Mouse (Mus musculus) layer of hippocampus, adult 9-10 months (tissue): ENCODE measurements around the gene Ppip5k2.

Experiments
- DNase-seq: peaks from one replicate; pipeline ENCODE4 v3.0.0; 2022; ENCODE audit warnings: low spot score

Ppip5k2 gene

DNA sequence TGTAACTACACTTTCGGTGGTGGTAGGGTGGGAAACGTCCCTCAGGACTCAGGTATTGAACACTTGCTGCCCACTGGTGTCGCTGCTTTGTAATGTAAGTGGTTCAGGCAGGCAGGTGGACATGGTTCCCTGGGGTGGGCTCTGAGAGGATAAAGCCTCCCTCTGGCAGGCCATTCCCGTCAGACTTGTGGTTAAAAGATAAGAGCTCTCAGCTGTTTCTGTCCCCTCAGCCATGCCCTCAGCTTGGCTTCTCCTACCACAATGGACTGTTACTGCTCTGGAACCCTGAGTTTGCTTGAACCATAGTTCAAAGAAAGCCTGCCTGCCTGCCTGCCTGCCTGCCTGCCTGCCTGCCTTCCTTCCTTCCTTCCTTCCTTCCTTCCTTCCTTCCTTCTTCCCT is 15.8 kb downstream of the Ppip5k2 start:
- no peak for DNase-seq

DNA sequence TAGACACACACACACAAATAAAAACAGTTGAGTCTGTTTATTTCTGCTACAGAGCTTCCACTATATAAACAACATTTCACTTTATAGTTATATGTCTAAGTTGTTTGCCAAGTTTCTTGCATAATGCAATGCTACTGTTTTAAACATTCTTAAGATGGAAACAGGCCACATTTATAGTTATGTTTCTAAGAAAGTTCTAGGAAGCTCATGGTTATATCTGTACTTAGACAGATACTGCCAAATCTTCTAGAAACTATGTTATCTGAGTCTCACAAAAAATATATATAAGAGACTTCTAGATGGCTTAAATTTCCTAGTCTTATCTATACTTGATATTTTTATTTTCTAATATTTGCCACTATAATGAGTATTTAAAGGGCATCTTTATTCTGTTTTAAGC is 17.0 kb downstream of the Ppip5k2 start:
- no peak for DNase-seq

GRCm38 (mm10) chr1:97748163-97748562 is 22.0 kb downstream of the Ppip5k2 start:
- no peak for DNase-seq

DNA sequence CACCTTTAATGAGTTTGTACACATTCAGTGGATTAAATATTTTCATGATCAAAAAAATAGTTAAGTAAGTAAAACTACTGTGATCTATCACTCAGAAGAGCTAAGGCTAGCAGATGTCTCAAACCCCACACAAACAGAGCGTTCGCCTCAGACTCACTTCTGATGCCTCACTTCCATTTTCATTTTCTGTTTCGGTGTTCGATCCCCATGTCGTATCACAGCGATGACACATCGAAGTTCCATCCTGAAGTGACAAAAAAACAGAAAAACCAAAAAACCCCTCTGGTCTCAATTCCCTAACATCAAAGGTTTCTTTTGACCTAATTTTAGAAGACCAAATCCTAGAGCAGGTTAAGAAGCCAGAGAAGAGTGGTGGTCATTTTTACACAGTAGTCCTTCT is 23.9 kb downstream of the Ppip5k2 start:
- no peak for DNase-seq

- DNase-seq, result no peak
Measured at GRCm38 (mm10) chr1:97745712-97746111, 24.5 kb downstream of the Ppip5k2 start.

GRCm38 (mm10) chr1:97743063-97743462 is 27.1 kb downstream of the Ppip5k2 start:
- DNase-seq, result no peak

DNA sequence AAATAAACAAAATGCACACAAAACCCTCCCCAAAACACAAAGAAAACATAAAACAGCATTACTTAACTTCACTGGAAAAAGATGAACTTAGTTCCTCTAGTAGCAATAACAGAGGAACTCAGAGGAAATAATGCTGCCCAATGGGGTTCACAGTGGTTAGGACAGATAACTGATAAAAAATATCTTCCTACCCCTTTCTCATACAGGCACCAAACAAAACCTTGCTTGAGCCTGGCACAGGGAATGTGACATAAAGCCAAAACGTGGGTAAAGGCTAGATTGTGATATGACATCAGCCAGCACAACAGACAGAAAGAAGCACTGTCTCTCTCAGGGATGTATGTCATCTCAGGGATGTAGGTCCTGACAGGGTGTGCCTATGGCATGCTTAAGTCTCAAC is 40.9 kb downstream of the Ppip5k2 start:
- DNase-seq, result no peak

DNA sequence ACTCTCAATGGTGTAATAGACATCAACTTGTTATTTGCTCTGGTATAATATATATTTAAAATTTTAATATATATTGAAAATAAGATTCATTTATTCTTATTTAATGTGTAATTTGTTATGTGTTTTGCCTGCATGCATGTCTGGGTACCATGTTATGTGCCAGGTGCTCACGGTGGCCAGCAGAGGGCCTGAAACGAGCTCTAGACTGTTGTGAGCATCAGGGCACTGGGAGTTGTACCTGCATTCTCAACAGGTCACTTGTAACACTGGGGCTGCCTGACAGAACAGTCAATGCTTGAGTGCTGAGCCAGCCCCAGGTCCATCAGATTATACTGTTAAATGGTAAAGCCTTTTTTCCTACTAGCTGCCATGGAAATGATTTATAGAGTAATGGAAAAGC is 43.5 kb downstream of the Ppip5k2 start:
- no peak for DNase-seq

DNA sequence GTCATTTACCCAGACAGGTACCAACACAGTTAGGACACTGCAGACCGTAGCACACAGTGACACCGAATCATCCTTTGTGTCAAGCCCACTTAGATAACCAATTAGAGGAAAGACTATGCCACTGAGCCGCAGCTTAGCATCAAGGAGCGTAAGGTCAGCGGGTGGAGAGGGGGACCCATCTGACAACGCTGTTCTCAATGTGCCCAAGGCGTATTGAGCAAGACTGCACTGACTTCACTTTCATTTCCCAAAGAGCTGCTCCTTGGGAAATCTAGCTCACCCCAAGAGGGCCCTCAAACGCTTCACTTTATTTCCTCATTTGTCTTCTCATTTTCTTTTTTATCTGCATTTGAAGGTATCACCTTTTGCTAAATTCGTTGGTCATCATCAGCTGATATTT is 51.8 kb downstream of the Ppip5k2 start:
- DNase-seq, result no peak

- no peak for DNase-seq
Measured at GRCm38 (mm10) chr1:97714334-97714868, 55.8 kb downstream of the Ppip5k2 start.

DNA sequence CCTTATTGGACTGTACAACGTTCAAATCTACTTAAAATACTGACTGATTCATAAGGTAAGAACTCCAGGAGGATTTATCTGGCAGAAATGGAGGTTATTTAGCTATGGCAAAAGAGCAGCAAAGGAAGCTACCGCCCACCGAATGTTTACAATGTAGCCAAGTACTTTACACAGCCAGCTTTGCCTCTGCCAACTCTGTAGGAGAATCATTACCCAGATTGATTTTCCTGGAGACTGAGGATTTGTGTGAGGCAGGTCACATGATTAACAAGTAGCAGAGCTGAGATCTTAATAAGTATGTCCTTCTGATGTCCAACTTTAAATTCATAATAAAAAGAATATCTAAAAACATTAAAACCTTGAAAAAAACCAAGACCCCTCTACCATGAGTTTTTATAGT is 59.7 kb downstream of the Ppip5k2 start:
- no peak for DNase-seq

GRCm38 (mm10) chr1:97705389-97705788 is 64.8 kb downstream of the Ppip5k2 start:
- DNase-seq, result no peak

DNA sequence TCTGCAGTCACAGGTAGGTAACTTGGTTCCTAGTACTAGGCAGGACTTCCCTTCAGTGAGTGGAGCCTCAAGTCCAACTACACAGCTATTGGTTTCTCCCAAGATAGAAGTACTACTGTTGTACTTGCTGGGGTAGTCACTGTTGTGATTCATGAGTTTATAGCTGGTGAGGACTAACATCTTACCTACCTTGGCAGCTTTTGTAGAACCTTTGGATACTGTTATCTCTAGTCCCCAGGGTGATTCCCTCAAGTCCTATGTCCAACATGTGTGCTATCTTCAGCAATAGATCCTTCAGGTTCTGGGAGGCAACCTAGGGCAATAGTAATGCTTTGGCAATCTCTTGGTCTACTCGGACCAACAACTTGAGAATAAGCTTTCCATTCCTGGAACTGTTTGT is 65.6 kb downstream of the Ppip5k2 start:
- DNase-seq, result no peak

- no peak for DNase-seq
Measured at GRCm38 (mm10) chr1:97698956-97699570, 71.1 kb downstream of the Ppip5k2 start.

GRCm38 (mm10) chr1:97697273-97697672 is 72.9 kb downstream of the Ppip5k2 start:
- no peak for DNase-seq

- no peak for DNase-seq
Measured at GRCm38 (mm10) chr1:97693825-97694224, 76.4 kb downstream of the Ppip5k2 start.

DNA sequence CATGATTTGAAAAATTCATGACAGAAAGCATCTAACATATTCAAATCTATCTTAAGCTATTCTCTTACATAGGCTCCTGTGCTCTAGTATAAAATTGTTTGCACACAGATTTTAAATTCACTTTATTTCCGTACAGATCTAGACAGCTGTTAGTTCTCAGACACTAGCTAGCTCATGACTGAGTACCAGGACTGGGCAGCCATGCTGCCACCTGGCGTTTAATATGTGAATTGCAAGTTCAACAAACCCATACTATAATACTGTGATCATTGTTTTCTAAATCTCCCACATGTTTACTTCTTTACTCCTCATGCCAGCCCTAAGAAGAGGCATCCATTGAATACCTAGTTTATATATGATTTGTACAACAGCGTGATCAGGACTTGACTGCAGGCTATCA is 81.5 kb downstream of the Ppip5k2 start:
- DNase-seq, result no peak

DNA sequence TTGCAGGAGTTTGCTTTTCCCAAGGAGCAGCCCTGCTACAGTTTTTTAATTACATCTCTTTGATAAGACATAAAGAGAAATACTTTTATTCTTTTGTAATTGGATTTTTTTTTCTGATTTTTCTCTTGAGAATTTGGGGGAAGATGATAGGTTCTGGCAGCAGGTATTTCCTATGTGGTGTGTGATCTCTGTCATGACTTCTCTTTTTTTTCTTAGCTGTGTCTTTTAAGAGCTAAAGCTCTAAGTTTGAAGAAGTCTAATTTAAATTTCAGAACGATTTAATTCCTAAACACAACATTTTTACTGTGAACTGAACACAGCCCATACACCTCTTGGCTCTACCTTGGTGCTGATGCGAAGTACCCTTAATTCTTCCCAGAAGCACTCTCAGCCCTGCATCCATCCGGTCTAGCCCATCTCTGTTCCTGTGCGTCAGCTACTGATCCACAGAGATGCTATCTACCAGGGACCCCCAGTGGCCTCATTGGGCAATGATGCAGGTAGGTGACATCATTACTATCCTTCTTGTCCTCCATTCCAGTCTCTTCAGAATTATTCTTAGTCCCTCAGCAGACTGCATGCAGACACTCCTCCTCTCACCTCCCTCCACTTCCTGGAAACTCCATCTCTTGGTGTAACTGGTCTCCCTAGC is 93.6 kb downstream of the Ppip5k2 start:
- DNase-seq, result no peak

DNA sequence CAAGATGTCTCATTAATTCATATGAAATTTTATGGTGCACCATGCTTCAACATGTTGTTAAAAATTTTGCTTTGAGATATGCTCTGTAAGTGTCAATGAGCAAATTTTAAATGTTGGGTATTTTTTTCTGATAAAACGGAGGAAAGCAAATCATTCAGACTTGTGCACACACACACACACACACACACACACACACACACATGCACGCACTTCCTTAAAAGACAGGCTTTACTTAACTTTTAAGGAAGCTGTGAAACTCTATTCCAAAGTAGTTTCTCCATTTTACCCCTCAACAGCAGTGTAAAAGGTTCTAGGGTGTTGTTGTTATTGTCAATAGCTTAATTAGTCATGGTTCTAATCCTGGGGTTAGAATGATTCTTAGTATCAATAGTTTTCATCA is 94.1 kb downstream of the Ppip5k2 start:
- DNase-seq, result no peak

DNA sequence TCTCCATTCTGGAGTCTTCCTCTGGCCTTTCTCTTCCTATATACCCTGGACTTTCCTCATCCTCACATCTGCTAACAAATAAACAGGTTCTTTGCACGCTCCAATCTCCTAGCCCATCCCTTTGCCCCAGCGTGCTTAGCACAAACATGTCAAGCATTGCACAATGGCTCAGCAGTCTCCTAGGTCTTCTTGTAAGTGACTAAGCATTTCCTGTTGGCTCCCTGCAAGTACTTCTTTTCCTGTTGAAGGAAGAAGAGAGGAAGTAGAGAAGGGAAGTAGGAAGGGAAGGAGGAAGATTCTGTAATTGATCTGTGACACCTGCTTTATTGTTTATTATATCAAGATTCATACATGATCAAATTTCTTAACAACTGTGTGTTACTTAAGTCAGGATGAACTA is 97.4 kb downstream of the Ppip5k2 start:
- DNase-seq, result no peak

DNA sequence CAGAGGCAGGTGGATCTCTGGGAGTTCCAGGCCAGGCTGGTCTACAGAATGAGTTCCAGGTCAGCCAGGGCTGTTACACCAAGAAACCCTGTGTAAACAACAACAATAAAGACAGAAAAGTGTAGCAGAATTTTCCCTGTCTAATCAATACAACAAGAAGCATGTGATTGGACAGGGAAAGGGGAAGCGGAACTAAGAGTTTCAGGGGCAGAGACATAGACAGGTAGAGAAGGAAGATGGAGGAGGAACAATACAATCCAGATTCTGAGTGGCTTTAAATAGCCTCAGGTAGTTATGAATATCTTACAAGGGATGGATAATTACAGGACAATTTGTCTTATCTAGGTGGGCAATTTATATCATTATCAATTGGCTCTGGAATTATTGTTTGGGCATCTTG is 102.9 kb downstream of the Ppip5k2 start:
- DNase-seq, result no peak

DNA sequence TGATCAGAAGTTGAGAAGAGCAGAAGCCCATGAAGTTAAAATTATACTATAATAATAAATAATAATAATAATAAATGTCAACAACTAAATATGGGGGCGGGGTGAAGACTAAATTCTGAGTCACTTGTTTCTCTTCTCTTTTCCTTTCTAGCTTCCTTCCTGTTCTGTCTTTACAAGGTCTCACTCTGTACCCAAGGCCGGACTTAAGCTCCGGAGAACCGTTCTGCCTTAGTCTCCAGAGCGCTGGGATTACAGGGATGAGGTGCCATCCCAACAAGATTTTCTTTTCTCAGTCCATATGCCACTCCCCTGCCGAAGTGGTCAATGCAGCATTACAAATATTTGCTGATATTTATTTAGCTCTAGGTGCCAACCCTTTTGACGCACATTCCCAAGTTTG is 107.9 kb downstream of the Ppip5k2 start:
- no peak for DNase-seq

GRCm38 (mm10) chr1:97661406-97662241 is 108.6 kb downstream of the Ppip5k2 start, which contains the start of gene D1Ertd622e:
D1Ertd622e (minus strand) TSS chr1:97662074.
- no peak for DNase-seq
